Mouse (Mus musculus): Measurements from ENCODE around the gene Pparg. TPM values are rescaled to one million over a fixed set of nuclear protein-coding genes. Genes with fewer than 3 reads are reported as not detected.

Pparg gene
- polyA plus RNA-seq, 1 experiment from 2014 or later = not detected

DNA sequence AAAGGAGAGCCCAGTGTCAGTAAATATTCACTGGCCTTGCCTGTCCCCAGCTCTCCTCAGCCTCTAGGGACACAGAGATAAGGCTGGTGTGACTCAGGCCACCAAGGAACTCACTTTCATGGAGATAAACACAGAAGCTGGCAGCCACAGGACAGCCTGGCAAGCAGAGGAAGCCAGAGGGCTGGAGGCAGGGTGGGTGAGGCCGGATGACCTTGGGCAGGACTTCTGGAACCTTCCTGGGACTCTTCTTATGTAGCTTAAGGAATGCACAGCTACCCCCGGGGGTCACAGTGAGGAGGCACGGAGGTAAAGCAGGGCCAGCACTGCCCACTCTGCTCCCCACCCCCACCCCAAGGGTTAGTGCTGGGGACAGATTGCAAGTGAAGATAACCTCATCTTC is 140.4 kb downstream of the Pparg start:
- ATAC-seq = no peak
- H3K4me2 ChIP-seq = no peak overlapping the region
- H3K9me3 ChIP-seq (replicated peaks) = no peaks in the 10 kb centered on the region
- H3K36me3 ChIP-seq (ENCODE audit: poor library complexity, severe bottlenecking) = no peaks in the 10 kb centered on the region
- no peaks in the 10 kb centered on the region for H3K4me1 ChIP-seq
- no peaks in the 10 kb centered on the region for H3K27me3 ChIP-seq
- H3K4me3 ChIP-seq = no peak overlapping the region
- no peak overlapping the region for H3K9ac ChIP-seq
- WGBS = 70% methylated on average over 3 of the region's 3 CpGs
- H3K27ac ChIP-seq = no peak overlapping the region

DNA sequence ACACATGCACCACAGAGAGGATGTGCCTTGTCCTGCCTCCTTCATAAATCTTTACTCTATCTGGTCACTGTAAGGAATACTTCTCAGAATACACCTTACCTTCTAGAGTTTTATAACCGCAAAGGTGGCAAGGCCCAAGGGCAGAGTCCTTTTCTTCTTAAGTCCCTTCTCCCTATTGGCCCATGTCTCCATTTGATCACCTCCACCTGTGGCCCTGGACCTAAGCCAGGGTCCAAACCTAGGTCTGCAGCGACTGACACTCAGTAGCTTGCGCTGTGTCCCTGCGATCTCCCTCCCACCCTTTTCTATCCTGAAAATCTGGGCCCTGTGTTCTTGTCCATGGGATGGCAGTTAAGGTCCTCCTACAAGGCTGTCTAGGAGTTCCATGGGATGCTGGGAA is 142.3 kb downstream of the Pparg start:
- Histone ChIP-seq H3K27ac (no peak overlapping the region), H3K9me3 (replicated peaks) (no peaks in the 10 kb centered on the region), H3K27me3 (no peaks in the 10 kb centered on the region), H3K4me3 (no peak overlapping the region), H3K9ac (no peak overlapping the region), H3K36me3 (ENCODE audit: poor library complexity, severe bottlenecking) (no peaks in the 10 kb centered on the region), H3K4me1 (no peaks in the 10 kb centered on the region), H3K4me2 (no peak overlapping the region)
- WGBS = 96% methylated on average over 4 of the region's 4 CpGs
- no peak for ATAC-seq

DNA sequence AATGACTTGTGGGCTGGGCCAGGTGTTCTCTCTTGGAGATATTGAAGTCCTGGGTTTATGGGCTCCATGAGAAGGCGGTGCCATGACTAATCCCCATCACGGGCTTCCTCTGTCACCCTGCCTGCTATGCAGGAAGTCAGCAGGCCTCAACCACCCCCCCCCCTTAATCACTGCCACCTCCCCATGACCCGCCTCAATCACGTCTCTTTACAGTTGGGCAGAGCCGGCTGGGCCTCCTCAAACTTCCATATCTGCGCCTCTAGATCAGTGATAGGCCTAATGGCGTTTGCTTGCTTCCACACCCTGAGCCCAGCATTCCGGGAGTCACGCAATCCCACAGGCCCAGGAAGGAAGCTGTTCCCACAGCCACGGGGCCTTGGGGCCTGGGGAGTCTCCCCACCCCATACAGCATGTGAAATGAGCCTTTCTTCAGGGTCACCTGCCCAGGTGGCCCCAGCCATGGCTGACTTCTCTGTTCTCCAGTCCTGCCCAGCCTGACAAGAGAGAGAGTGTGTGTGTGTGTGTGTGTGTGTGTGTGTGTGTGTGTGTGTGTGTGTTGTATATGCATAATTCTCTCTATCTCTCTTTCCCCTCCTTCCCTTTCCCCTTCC is 142.9 kb downstream of the Pparg start:
- WGBS = 87% methylated on average over 10 of the region's 10 CpGs
- Histone ChIP-seq H3K4me1 (no peaks in the 10 kb centered on the region), H3K9ac (no peak overlapping the region), H3K4me2 (no peak overlapping the region), H3K4me3 (no peak overlapping the region), H3K9me3 (replicated peaks) (no peaks in the 10 kb centered on the region; the same call in 1 of the 2 replicates), H3K36me3 (ENCODE audit: poor library complexity, severe bottlenecking) (no peaks in the 10 kb centered on the region), H3K27ac (no peak overlapping the region), H3K27me3 (no peaks in the 10 kb centered on the region)
- ATAC-seq = no peak

DNA sequence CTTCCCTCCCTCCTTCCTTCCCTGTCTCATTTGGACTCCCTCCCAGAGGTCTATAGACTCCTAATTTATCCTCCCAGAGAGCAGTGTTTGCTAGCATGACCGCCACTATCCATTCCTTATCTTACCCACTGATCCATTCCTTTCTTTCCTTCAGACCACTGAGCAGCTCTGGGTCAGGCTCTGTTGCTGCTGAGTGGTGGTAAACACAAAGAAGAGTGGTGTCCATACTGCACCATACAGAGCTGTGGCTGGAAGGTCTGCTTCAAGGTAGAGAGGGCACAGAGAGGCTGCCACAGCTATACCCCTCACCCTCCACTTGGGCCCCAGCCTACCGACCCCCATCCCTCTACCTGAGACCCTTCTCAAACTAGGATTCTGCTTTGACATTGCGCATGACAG is 143.4 kb downstream of the Pparg start:
- no peaks in the 10 kb centered on the region for H3K36me3 ChIP-seq (ENCODE audit: poor library complexity, severe bottlenecking)
- no peak overlapping the region for H3K4me3 ChIP-seq
- no peaks in the 10 kb centered on the region for H3K4me1 ChIP-seq
- no peak overlapping the region for H3K9ac ChIP-seq
- no peaks in the 10 kb centered on the region; the same call in 1 of the 2 replicates for H3K9me3 ChIP-seq (replicated peaks)
- 79% methylated on average over 3 of the region's 3 CpGs for WGBS
- no peak for ATAC-seq
- H3K27ac ChIP-seq = no peak overlapping the region
- H3K27me3 ChIP-seq = no peaks in the 10 kb centered on the region
- H3K4me2 ChIP-seq = no peak overlapping the region

DNA sequence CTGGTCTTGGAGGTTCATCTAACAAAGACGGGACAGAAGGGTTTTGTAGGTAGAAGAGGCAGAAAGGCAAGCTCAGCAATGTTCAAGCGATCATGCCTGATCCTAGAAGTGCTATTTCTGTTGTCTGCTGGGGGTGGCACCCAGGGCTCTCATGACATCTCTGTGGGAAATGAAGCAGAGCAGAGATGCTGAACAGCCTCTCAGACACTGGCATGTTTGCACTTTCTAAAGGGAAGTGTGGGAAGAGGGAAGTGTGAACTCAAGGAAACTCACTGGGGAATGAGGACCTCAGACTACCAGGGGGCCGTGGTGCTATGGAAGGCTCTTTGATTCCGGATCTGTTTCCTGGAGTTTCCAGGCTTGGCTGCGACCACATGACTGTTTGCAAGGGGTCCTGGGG is 144.2 kb downstream of the Pparg start:
- Histone ChIP-seq H3K9ac (no peak overlapping the region), H3K27ac (no peak overlapping the region), H3K9me3 (replicated peaks) (no peaks in the 10 kb centered on the region; the same call in 1 of the 2 replicates), H3K27me3 (no peaks in the 10 kb centered on the region), H3K4me2 (no peak overlapping the region), H3K4me3 (no peak overlapping the region), H3K36me3 (ENCODE audit: poor library complexity, severe bottlenecking) (no peaks in the 10 kb centered on the region), H3K4me1 (no peaks in the 10 kb centered on the region)
- ATAC-seq = no peak
- WGBS = 89% methylated on average over 5 of the region's 5 CpGs

DNA sequence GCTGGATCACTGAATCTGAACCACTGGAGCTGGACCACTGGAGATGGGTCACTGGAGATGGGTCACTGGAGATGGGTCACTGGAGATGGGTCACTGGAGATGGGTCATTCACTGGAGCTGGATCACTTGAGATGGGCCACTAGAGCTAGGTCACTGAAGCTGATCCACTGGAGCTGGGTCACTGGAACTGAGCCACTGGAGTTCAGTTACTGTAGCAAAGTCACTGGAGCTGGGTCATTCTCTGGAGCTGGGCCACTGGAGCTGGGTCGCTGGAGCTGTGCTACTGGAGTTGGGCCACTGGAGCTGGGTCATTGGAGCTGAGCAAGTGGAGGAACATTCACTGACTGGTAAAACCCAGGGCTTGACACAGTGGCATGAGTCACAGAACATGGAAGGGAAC is 145.7 kb downstream of the Pparg start:
- H3K9ac ChIP-seq = no peak overlapping the region
- no peaks in the 10 kb centered on the region for H3K27me3 ChIP-seq
- no peaks in the 10 kb centered on the region; the same call in 1 of the 2 replicates for H3K9me3 ChIP-seq (replicated peaks)
- H3K27ac ChIP-seq = no peak overlapping the region
- 82% methylated on average over 1 of the region's 1 CpGs for WGBS
- no peak overlapping the region for H3K4me3 ChIP-seq
- H3K4me2 ChIP-seq = no peak overlapping the region
- ATAC-seq = no peak
- H3K4me1 ChIP-seq = no peaks in the 10 kb centered on the region
- H3K36me3 ChIP-seq (ENCODE audit: poor library complexity, severe bottlenecking) = no peaks in the 10 kb centered on the region

DNA sequence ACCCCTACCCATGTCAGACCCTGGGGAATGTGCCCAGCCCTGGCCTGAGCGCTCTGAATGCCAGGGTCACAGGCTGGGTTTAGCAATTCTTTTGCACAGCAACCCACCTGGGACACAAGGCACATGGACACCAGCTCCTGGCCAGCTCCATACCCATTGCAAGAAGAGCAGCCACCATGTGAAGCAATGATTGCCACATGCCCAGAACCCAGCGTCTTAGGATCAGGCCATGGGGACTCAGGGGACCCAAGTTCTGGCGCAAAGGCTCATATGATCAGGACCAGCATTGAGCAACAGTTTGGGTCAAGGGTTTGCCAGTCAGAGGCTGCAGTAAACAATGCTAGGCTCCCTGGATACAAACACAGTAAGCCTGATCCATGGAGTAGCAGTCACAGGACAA is 150.7 kb downstream of the Pparg start:
- Histone ChIP-seq H3K9ac (no peak overlapping the region), H3K4me2 (no peak overlapping the region), H3K9me3 (replicated peaks) (no peaks in the 10 kb centered on the region; the same call in 1 of the 2 replicates), H3K36me3 (ENCODE audit: poor library complexity, severe bottlenecking) (no peaks in the 10 kb centered on the region), H3K27me3 (no peaks in the 10 kb centered on the region), H3K27ac (no peak overlapping the region), H3K4me3 (no peak overlapping the region), H3K4me1 (no peaks in the 10 kb centered on the region)
- ATAC-seq = no peak
- WGBS = 96% methylated on average over 3 of the region's 3 CpGs

DNA sequence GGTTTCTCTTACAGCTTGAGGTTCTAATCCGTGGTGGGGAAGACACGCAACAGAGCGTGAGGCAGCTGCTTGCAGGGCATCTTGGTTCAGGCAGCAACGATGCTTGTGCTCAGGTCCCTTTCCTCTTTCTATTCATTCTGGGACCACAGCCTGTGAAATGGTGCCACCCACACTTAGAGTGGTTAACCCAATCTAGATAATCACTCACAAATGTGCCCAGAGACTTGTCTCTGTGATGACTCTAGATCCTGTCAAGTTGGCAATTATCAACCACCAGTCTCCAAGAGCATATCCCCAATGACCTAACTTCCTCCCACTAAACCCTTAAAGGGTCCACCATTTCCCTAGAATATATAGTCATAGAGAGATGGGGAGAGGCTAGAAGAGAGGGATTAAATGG is 152.5 kb downstream of the Pparg start:
- no peak overlapping the region for H3K9ac ChIP-seq
- no peaks in the 10 kb centered on the region for H3K27me3 ChIP-seq
- no peak overlapping the region for H3K4me2 ChIP-seq
- H3K27ac ChIP-seq = no peak overlapping the region
- no peaks in the 10 kb centered on the region for H3K36me3 ChIP-seq (ENCODE audit: poor library complexity, severe bottlenecking)
- H3K4me1 ChIP-seq = no peaks in the 10 kb centered on the region
- WGBS = 92% methylated on average over 4 of the region's 4 CpGs
- H3K9me3 ChIP-seq (replicated peaks) = no peaks in the 10 kb centered on the region; the same call in 1 of the 2 replicates
- no peak for ATAC-seq
- no peak overlapping the region for H3K4me3 ChIP-seq

DNA sequence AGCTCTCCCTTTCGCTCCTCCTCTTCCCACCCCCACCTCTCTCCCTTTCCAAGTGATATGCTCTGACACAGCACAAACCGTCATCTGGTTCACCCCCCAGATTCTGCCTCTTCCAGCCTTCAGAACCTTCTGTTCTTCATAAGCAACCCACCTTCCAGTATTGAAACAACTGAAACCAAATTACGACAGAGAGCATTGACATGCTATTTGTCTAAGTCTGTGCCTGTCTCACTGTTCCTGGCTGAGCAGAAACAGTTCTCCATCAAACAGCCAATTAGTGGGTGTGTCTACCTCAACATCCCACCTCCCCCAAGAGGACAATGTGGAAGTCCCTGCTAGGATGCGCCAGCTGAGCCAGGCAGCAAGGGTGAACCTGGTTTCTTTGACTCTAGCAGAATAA is 157.2 kb downstream of the Pparg start:
- no peak for ATAC-seq

DNA sequence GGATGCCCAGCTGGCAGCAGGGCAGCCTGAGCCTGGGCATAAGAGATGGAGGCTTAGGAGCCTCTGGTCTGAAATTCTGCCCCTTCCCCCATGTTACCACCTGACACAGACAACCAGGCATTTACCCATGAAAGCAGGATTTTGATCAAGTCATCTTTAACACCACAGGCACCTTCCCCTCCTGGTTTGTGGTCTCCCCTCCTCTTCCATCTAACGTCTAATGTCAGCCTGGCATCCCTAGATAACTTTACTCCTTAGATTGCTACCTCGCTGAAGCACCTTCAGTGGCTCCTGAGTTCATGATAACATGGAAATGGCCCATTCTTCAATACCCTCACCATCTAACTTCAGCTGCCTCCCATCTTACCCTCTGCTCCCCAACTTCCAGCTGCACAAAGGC is 157.6 kb downstream of the Pparg start:
- ATAC-seq = no peak
- H3K9me3 ChIP-seq (replicated peaks) = no peaks in the 10 kb centered on the region
- H3K36me3 ChIP-seq (ENCODE audit: poor library complexity, severe bottlenecking) = no peaks in the 10 kb centered on the region
- no peak overlapping the region for H3K4me3 ChIP-seq
- WGBS = 88% methylated on average over 2 of the region's 2 CpGs
- no peak overlapping the region for H3K27ac ChIP-seq
- H3K9ac ChIP-seq = no peak overlapping the region
- H3K4me1 ChIP-seq = no peaks in the 10 kb centered on the region
- H3K4me2 ChIP-seq = no peak overlapping the region
- no peaks in the 10 kb centered on the region for H3K27me3 ChIP-seq

More for the DNA sequence above, 157.2 kb downstream of the Pparg start:
- no peak overlapping the region for H3K27ac ChIP-seq
- H3K4me2 ChIP-seq = no peak overlapping the region
- H3K36me3 ChIP-seq (ENCODE audit: poor library complexity, severe bottlenecking) = no peaks in the 10 kb centered on the region
- whole genome bisulfite sequencing = 76% methylated on average over 4 of the region's 4 CpGs
- no peak overlapping the region for H3K9ac ChIP-seq
- no peaks in the 10 kb centered on the region for H3K9me3 ChIP-seq (replicated peaks)
- H3K27me3 ChIP-seq = no peaks in the 10 kb centered on the region
- no peaks in the 10 kb centered on the region for H3K4me1 ChIP-seq
- H3K4me3 ChIP-seq = no peak overlapping the region

DNA sequence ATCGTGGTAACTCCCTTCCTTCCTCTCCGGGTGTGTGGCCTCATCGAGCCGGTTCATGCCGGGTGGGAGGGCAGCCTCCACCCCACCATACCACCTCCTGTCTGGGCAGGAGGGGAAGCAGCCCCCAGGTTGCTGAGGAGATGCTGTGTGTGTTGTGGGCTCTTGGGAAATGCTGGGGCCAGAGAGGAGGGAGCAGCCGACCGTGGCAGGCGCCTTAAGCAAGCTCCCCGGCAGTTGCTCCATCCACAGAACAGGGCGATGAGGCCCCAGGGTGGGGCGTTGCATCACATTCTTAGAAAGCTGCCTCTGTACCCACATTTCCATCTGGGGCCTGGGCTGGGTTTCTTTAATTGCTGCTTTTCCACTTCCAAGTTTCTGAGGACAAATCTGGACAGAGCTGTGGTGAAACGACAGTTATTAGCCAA is 158.5 kb downstream of the Pparg start:
- no peak for ATAC-seq
- 75% methylated on average over 10 of the region's 12 CpGs for WGBS
- Histone ChIP-seq H3K36me3 (ENCODE audit: poor library complexity, severe bottlenecking) (no peaks in the 10 kb centered on the region), H3K9ac (no peak overlapping the region), H3K4me2 (no peak overlapping the region), H3K4me3 (no peak overlapping the region), H3K27ac (no peak overlapping the region), H3K9me3 (replicated peaks) (no peaks in the 10 kb centered on the region), H3K4me1 (no peaks in the 10 kb centered on the region), H3K27me3 (no peaks in the 10 kb centered on the region)

DNA sequence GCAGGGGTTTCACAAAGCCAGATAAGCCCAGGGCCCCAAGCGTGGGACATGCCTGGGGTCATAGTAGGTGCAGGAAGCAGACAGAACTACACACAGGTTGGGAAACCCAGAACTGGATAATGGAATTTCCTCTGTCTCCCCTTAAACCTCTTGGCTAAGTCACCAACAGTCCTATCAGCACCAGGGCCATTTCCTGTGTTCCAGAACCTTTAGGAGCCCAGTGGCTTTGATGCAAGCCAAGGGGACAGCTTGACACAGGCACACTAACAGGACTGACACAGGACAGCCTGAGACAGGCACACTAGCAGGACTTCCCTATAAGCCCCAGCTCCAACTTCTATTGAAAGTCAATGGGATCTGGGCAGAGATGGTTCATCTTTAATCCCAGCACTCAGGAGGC is 161.2 kb downstream of the Pparg start:
- Histone ChIP-seq H3K9me3 (replicated peaks) (no peaks in the 10 kb centered on the region), H3K27ac (no peak overlapping the region), H3K9ac (no peak overlapping the region), H3K27me3 (no peaks in the 10 kb centered on the region), H3K4me2 (no peak overlapping the region), H3K36me3 (ENCODE audit: poor library complexity, severe bottlenecking) (no peaks in the 10 kb centered on the region), H3K4me1 (no peaks in the 10 kb centered on the region), H3K4me3 (no peak overlapping the region)
- WGBS = 68% methylated on average over 1 of the region's 1 CpGs
- ATAC-seq = no peak

DNA sequence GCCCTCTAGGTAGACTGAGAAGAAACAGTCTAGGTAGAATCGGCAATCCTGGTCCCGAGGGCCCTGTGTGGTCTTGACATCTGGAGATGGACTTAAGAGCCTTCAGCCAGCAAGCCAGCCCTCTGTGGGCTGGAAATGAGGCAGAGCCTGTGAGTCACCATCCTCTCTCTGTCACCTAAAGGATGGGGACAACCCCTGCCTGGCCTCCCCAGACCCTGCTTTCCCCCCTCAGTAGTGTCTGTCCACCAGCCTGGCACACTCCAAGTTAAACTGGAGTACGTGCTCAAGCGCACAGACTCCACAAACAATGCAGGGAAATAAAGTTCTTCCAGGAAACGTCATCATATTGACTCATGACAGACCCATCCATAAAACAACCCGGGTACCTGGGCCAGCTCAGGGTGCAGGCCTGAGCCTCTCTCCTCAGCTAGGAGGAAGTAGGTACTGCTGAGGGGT is 162.0 kb downstream of the Pparg start:
- no peak overlapping the region for H3K27ac ChIP-seq
- H3K4me3 ChIP-seq = no peak overlapping the region
- H3K4me1 ChIP-seq = no peaks in the 10 kb centered on the region
- WGBS = 81% methylated on average over 6 of the region's 6 CpGs
- ATAC-seq = no peak
- H3K9ac ChIP-seq = no peak overlapping the region
- H3K36me3 ChIP-seq (ENCODE audit: poor library complexity, severe bottlenecking) = no peaks in the 10 kb centered on the region
- H3K9me3 ChIP-seq (replicated peaks) = no peaks in the 10 kb centered on the region
- no peak overlapping the region for H3K4me2 ChIP-seq
- H3K27me3 ChIP-seq = no peaks in the 10 kb centered on the region
